Mouse (Mus musculus) adrenal gland, adult 8-10 months (tissue): Measurements from ENCODE around the gene Gm20388. TPM values are rescaled to one million over a fixed set of nuclear protein-coding genes. Genes with fewer than 3 reads are reported as not detected.

Experiments
- DNase-seq: peaks from one replicate; pipeline ENCODE4 v3.0.0; 2022
- total RNA-seq, 4 experiments: library from RNA; stranded (reverse); gene quantifications; 2 replicates each; pipeline ENCODE4 v1.2.4; 2022

Gm20388 gene
- total RNA-seq, 4 experiments from 2014 or later: 1.7 to 16.9 (median 5.8) TPM

GRCm38 (mm10) chr8:121944831-121945230, 2034.2 kb downstream of the Gm20388 start, which contains the start of gene Car5a:
Gene Car5a, minus strand, starts transcription at chr8:121944904.
- no peak for DNase-seq

- no peak for DNase-seq
Measured at GRCm38 (mm10) chr8:121946351-121946750, 2035.7 kb downstream of the Gm20388 start.

- no peak for DNase-seq
Measured at GRCm38 (mm10) chr8:121947047-121947752, 2036.6 kb downstream of the Gm20388 start.

GRCm38 (mm10) chr8:121947753-121948141, 2037.1 kb downstream of the Gm20388 start:
- DNase-seq: peak; percentile 83

- no peak for DNase-seq
Measured at GRCm38 (mm10) chr8:121948321-121949145, 2037.9 kb downstream of the Gm20388 start.

GRCm38 (mm10) chr8:121949222-121949800, 2038.7 kb downstream of the Gm20388 start, which contains the start of gene Banp:
Gene Banp, plus strand, starts transcription at chr8:121949750.
- DNase-seq: no peak

- peak; percentile 98 for DNase-seq
Measured at GRCm38 (mm10) chr8:121949941-121950748, 2039.5 kb downstream of the Gm20388 start.

GRCm38 (mm10) chr8:121950749-121951655, 2040.4 kb downstream of the Gm20388 start:
- DNase-seq: peak; percentile 69

- no peak for DNase-seq
Measured at GRCm38 (mm10) chr8:121951656-121952009, 2041.0 kb downstream of the Gm20388 start.

GRCm38 (mm10) chr8:121952122-121952521, 2041.5 kb downstream of the Gm20388 start:
- DNase-seq: no peak

- no peak for DNase-seq
Measured at GRCm38 (mm10) chr8:121952800-121953199, 2042.2 kb downstream of the Gm20388 start.

GRCm38 (mm10) chr8:121953821-121954545, 2043.3 kb downstream of the Gm20388 start:
- DNase-seq: no peak

- no peak for DNase-seq
Measured at GRCm38 (mm10) chr8:121954981-121955555, 2044.4 kb downstream of the Gm20388 start.

- DNase-seq: no peak
Measured at GRCm38 (mm10) chr8:121955825-121956500, 2045.3 kb downstream of the Gm20388 start.

- DNase-seq: no peak
Measured at GRCm38 (mm10) chr8:121958395-121958794, 2047.8 kb downstream of the Gm20388 start.

- DNase-seq: no peak
Measured at GRCm38 (mm10) chr8:121962892-121963291, 2052.3 kb downstream of the Gm20388 start.

- DNase-seq: no peak
Measured at GRCm38 (mm10) chr8:121964716-121965512, 2054.3 kb downstream of the Gm20388 start.

GRCm38 (mm10) chr8:121966110-121966509, 2055.5 kb downstream of the Gm20388 start:
- no peak for DNase-seq
